Comparison of ENCODE assay signal across 15 mouse cellular contexts in genomic region chrX:141998304-141998856, GRCm38 (mm10).
"Had no signal": no experiment of that assay in that cellular context is flagged by ENCODE, and none has a peak within 500 bp of the region (broad histone marks: within the 10 kb centered on the region; RNA-seq: fewer than 3 reads in every experiment).

No protein-coding gene starts in this region.

- H3K9ac ChIP-seq: limb, embryonic 15.5 days; liver, embryonic 15.5 days; midbrain, embryonic 15.5 days; neural tube, embryonic 13.5 days had no signal

- H3K4me1 ChIP-seq: limb, embryonic 15.5 days; liver, embryonic 15.5 days; megakaryocyte, embryonic 14.5 days; midbrain, embryonic 15.5 days; neural tube, embryonic 13.5 days had no signal

- H3K9me3 ChIP-seq: limb, embryonic 15.5 days; liver, embryonic 15.5 days; megakaryocyte, embryonic 14.5 days; midbrain, embryonic 15.5 days; neural tube, embryonic 13.5 days had no signal

- H3K27me3 ChIP-seq: liver, embryonic 15.5 days had no signal

- H3K36me3 ChIP-seq: limb, embryonic 15.5 days; liver, embryonic 15.5 days; midbrain, embryonic 15.5 days; neural tube, embryonic 13.5 days had no signal

- H3K27ac ChIP-seq: limb, embryonic 15.5 days; liver, embryonic 15.5 days; macrophage; midbrain, embryonic 15.5 days; neural tube, embryonic 13.5 days had no signal

- H3K4me2 ChIP-seq: limb, embryonic 15.5 days; liver, embryonic 15.5 days; midbrain, embryonic 11.5 days; midbrain, embryonic 15.5 days; neural tube, embryonic 13.5 days had no signal

- H3K4me3 ChIP-seq: limb, embryonic 15.5 days; liver, embryonic 15.5 days; megakaryocyte, embryonic 14.5 days; midbrain, embryonic 15.5 days; neural tube, embryonic 13.5 days had no signal

- DNase-seq: kidney, adult 11 months; kidney, postnatal 10 days; layer of hippocampus, adult 9-11 months; layer of hippocampus, postnatal 36 days; retina, postnatal 1 day; right cerebral cortex, postnatal 4 days; spleen, adult 18-20 months; thymus, postnatal 36 days had no signal

- ATAC-seq: midbrain, embryonic 15.5 days had no signal
